In the genomic region with DNA sequence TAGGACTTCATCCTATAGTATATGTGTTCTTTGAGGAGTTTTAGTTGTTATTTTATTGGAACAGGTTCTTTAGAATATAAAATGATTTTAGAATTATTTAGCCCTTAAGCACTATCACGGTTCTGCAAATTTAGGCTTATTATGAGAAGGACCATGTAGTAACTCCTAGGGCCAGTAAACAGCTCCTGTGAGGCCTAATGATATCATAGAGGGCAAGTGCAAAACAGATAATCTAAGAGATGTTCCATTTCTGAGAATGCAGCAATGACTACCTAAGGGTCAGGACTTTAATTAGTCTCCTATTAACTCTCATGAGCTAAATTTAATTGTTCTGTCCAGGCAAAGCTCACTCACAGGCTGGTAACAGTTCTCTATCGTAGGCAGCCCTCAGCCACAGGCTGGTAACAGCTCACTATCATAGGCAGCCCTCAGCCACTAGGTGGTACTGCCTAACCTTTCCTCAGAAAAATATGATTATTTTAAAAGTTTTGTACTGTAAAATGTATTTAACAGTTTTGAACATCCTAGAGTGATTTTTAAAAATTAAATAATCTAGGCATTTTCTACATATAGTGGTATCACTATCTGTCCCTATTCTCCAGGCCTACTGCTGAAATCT, we compare ENCODE assay signal across 9 mouse cellular contexts.
DNase-seq lines count a peak whose midpoint lies in the region; ATAC-seq and TF ChIP-seq lines count a peak whose summit lies in the region.
"Had no signal": no experiment of that assay in that cellular context is flagged by ENCODE, and none has a peak within 500 bp of the region (broad histone marks: within the 10 kb centered on the region; RNA-seq: fewer than 3 reads in every experiment).

No protein-coding gene starts in this region.

- no peak overlapping the region for H3K27ac ChIP-seq in kidney, embryonic 16.5 days (ENCODE audit: low read length)
- H3K27ac ChIP-seq in ES-Bruce4 (ENCODE audit: insufficient read depth, low read length) = no peak overlapping the region
- no peak overlapping the region for H3K27ac ChIP-seq in limb, embryonic 14.5 days (replicated peaks; ENCODE audit: low read depth, low read length)

- TF ChIP-seq CTCF in ES-Bruce4 (IDR thresholded peaks at IDR 0.05; ENCODE audit: low read depth, low read length) = peak; percentile 18

- no peaks in the 10 kb centered on the region for H3K36me3 ChIP-seq in kidney, embryonic 16.5 days (ENCODE audit: insufficient read depth, low read length)
- no peaks in the 10 kb centered on the region for H3K36me3 ChIP-seq in ES-Bruce4 (ENCODE audit: control insufficient read depth, insufficient read depth, low read length, poor library complexity, severe bottlenecking)
- H3K36me3 ChIP-seq in limb, embryonic 14.5 days (ENCODE audit: control insufficient read depth, insufficient read depth, low read length) = peaks cover 5% of the 10 kb centered on the region

- TF ChIP-seq EP300 in ES-Bruce4 (IDR thresholded peaks at IDR 0.05; ENCODE audit: insufficient read depth, low read depth, low read length) = no peak

- intact Hi-C loops in gastrocnemius, postnatal 36 days (cut with DNase I) = loop anchor here (5.0 to 10.0 kb wide), 2 partner anchors 833 to 1020 kb away; no protein-coding TSS in a partner anchor

- no peaks in the 10 kb centered on the region for H3K4me1 ChIP-seq in kidney, embryonic 16.5 days (ENCODE audit: insufficient read depth, low read length)
- H3K4me1 ChIP-seq in ES-Bruce4 (ENCODE audit: control insufficient read depth, insufficient read depth, low read length) = no peaks in the 10 kb centered on the region
- no peaks in the 10 kb centered on the region for H3K4me1 ChIP-seq in limb, embryonic 14.5 days (ENCODE audit: control insufficient read depth, insufficient read depth, low read length)

- DNase-seq in kidney, postnatal 4 days = peak; percentile 28 to 44
- DNase-seq in limb, embryonic 14.5 days (ENCODE audit: low spot score) = peak; percentile 68
- DNase-seq in gastrocnemius, postnatal 36 days = no peak
- DNase-seq in spleen, postnatal 36 days (ENCODE audit: low spot score in 2 of 2) = no peak
- DNase-seq: adrenal gland, adult 2 months; lung, postnatal 10 days had no signal

- no peaks in the 10 kb centered on the region for H3K27me3 ChIP-seq in kidney, embryonic 16.5 days (ENCODE audit: insufficient read depth, low read length)
- H3K27me3 ChIP-seq in ES-Bruce4 (ENCODE audit: control insufficient read depth, insufficient read depth, low read length, poor library complexity, severe bottlenecking) = no peaks in the 10 kb centered on the region
- no peaks in the 10 kb centered on the region for H3K27me3 ChIP-seq in limb, embryonic 14.5 days (ENCODE audit: control insufficient read depth, insufficient read depth, low read length)

- no peak for TF ChIP-seq POLR2A in ES-Bruce4 (IDR thresholded peaks at IDR 0.05; ENCODE audit: insufficient read depth, low read length)
- no peak for TF ChIP-seq POLR2A in limb, embryonic 14.5 days (IDR thresholded peaks at IDR 0.05; ENCODE audit: borderline replicate concordance, extremely low read depth, insufficient read depth, insufficient read length)

- ATAC-seq in kidney, embryonic 16.5 days (ENCODE audit: low FRiP score, low TSS enrichment) = no peak
- peak; percentile 54; the same call in 1 of the 2 replicates for ATAC-seq in common myeloid progenitor, adult 5-6 weeks (replicated peaks; ENCODE audit: low read depth, poor library complexity, severe bottlenecking)
- peak; percentile 51; the same call in 1 of the 2 replicates for ATAC-seq in limb, embryonic 14.5 days (ENCODE audit: low FRiP score, low read depth)

- no peak overlapping the region for H3K9ac ChIP-seq in kidney, embryonic 16.5 days (replicated peaks; ENCODE audit: low read length)
- no peak overlapping the region for H3K9ac ChIP-seq in ES-Bruce4 (ENCODE audit: low read depth, poor library complexity, severe bottlenecking)
- H3K9ac ChIP-seq in limb, embryonic 14.5 days (ENCODE audit: low read depth, low read length, severe bottlenecking) = no peak overlapping the region

- WGBS in kidney, embryonic 16.5 days = 74% methylated on average over 2 of the region's 2 CpGs
- 25% methylated on average over 2 of the region's 2 CpGs for WGBS in limb, embryonic 14.5 days

- H3K9me3 ChIP-seq in kidney, embryonic 16.5 days (ENCODE audit: low read length) = no peaks in the 10 kb centered on the region
- no peaks in the 10 kb centered on the region for H3K9me3 ChIP-seq in ES-Bruce4 (replicated peaks; ENCODE audit: control insufficient read depth, insufficient read depth, low read length, poor library complexity, severe bottlenecking)
- H3K9me3 ChIP-seq in limb, embryonic 14.5 days (ENCODE audit: control insufficient read depth, low read length) = no peaks in the 10 kb centered on the region

- no peak overlapping the region for H3K4me3 ChIP-seq in kidney, embryonic 16.5 days (ENCODE audit: low read length)
- no peak overlapping the region for H3K4me3 ChIP-seq in ES-Bruce4 (ENCODE audit: low read depth, low read length)
- no peak overlapping the region for H3K4me3 ChIP-seq in limb, embryonic 14.5 days (replicated peaks; ENCODE audit: low read length)

- no peak overlapping the region for H3K4me2 ChIP-seq in kidney, embryonic 16.5 days (replicated peaks; ENCODE audit: low read depth, low read length)
- no peak overlapping the region for H3K4me2 ChIP-seq in limb, embryonic 14.5 days (replicated peaks; ENCODE audit: low read depth, low read length, severe bottlenecking)

Comparison
In these comparisons a context has a peak if more than half of its experiments do, and no peak if none do; other contexts are left out.
1. DNase-seq: peak in kidney, postnatal 4 days (2 of 2) and limb, embryonic 14.5 days (single experiment); none in gastrocnemius, postnatal 36 days (0 of 2) and spleen, postnatal 36 days (0 of 2).